Mouse (Mus musculus) MEL (cell line): ENCODE data around the gene Dapk2. TPM values are rescaled to one million over a fixed set of nuclear protein-coding genes. Genes with fewer than 3 reads are reported as not detected.

Experiments
- DNase-seq: peaks from one replicate; pipeline ENCODE4 v3.0.0; 2011; ENCODE audit warnings: low read depth, low spot score
- H3K27ac ChIP-seq: 2 replicates; pipeline ENCODE4 v1.5.1; 2012; ENCODE audit warnings: low read depth, mild to moderate bottlenecking, control low read depth, low read length, moderate library complexity; ENCODE audit not compliant: control insufficient read depth
- H3K27me3 ChIP-seq, 2 experiments: fragments of 150-350 bp in 1 of 2; sonication (generic) in 1 of 2; 2 replicates each; pipeline ENCODE4 v1.6.1; 2012; ENCODE audit warnings: low read length in 2 of 2, mild to moderate bottlenecking in 2 of 2, improper control_type of control experiment in 1 of 2, moderate library complexity in 1 of 2; ENCODE audit not compliant: insufficient read depth in 2 of 2, control insufficient read depth in 1 of 2
- H3K36me3 ChIP-seq, 2 experiments: 2 replicates each; pipeline ENCODE4 v1.6.1; 2012 to 2014; ENCODE audit warnings: low read length in 2 of 2, improper control_type of control experiment in 1 of 2, inconsistent platforms in 1 of 2, mild to moderate bottlenecking in 1 of 2; ENCODE audit not compliant: insufficient read depth in 2 of 2, control insufficient read depth in 1 of 2
- H3K4me1 ChIP-seq, 2 experiments: fragments of 150-350 bp in 1 of 2; sonication (generic) in 1 of 2; 2 replicates each; pipeline ENCODE4 v1.6.1; 2012; ENCODE audit warnings: low read length in 2 of 2, improper control_type of control experiment in 1 of 2, mild to moderate bottlenecking in 1 of 2; ENCODE audit not compliant: insufficient read depth in 2 of 2, control insufficient read depth in 1 of 2
- H3K4me3 ChIP-seq, 2 experiments: fragments of 150-350 bp in 1 of 2; sonication (generic) in 1 of 2; 2 replicates each; pipeline ENCODE4 v1.5.1; 2012; ENCODE audit warnings: low read depth in 2 of 2, low read length in 2 of 2, mild to moderate bottlenecking in 2 of 2, moderate library complexity in 2 of 2, control low read depth in 1 of 2, improper control_type of control experiment in 1 of 2; ENCODE audit not compliant: control insufficient read depth in 1 of 2, insufficient read depth in 1 of 2
- H3K79me2 ChIP-seq: 2 replicates; pipeline ENCODE4 v1.6.1; 2012; ENCODE audit warnings: mild to moderate bottlenecking, low read length, moderate library complexity; ENCODE audit not compliant: control insufficient read depth, poor library complexity, insufficient read depth
- H3K9ac ChIP-seq: 2 replicates; pipeline ENCODE4 v1.6.1; 2012; ENCODE audit warnings: low read depth, mild to moderate bottlenecking, control low read depth, low read length, moderate library complexity; ENCODE audit not compliant: control insufficient read depth, poor library complexity, severe bottlenecking
- H3K9me3 ChIP-seq: fragments of 150-350 bp; sonication (generic); replicated peaks from 2 replicates; pipeline ENCODE4 v1.6.1; 2012; ENCODE audit warnings: mild to moderate bottlenecking, low read length, improper control_type of control experiment, moderate library complexity; ENCODE audit not compliant: insufficient read depth
- BHLHE40 ChIP-seq: IDR thresholded peaks from 2 replicates; pipeline ENCODE4 v1.6.1; 2012; ENCODE audit warnings: low read depth, mild to moderate bottlenecking, inconsistent platforms, low read length, improper control_type of control experiment, borderline replicate concordance
- CHD1 ChIP-seq: IDR thresholded peaks from 2 replicates; pipeline ENCODE4 v1.6.1; 2012; ENCODE audit warnings: low read depth, mild to moderate bottlenecking, inconsistent platforms, low read length, improper control_type of control experiment
- CTCF ChIP-seq, 3 experiments: IDR thresholded peaks in 2 of 3; conservative IDR thresholded peaks in 1 of 3; 2 replicates each; pipeline ENCODE4 v1.5.1; 2011 to 2012; ENCODE audit warnings: low read length in 3 of 3, low read depth in 2 of 3, mild to moderate bottlenecking in 2 of 3, improper control_type of control experiment in 1 of 3, inconsistent platforms in 1 of 3, mixed read lengths in 1 of 3, moderate library complexity in 1 of 3; ENCODE audit not compliant: control insufficient read depth in 1 of 3, insufficient read depth in 1 of 3, poor library complexity in 1 of 3, severe bottlenecking in 1 of 3
- ELF1 ChIP-seq: IDR thresholded peaks from 2 replicates; pipeline ENCODE4 v1.6.1; 2014; ENCODE audit warnings: low read depth, mild to moderate bottlenecking, inconsistent platforms, low read length, improper control_type of control experiment, moderate library complexity
- ETS1 ChIP-seq: IDR thresholded peaks from 2 replicates; pipeline ENCODE4 v1.6.1; 2012; ENCODE audit warnings: low read depth, mild to moderate bottlenecking, inconsistent platforms, low read length, improper control_type of control experiment, moderate library complexity
- GABPA ChIP-seq: IDR thresholded peaks from 2 replicates; pipeline ENCODE4 v1.6.1; 2012; ENCODE audit warnings: low read depth, mild to moderate bottlenecking, inconsistent platforms, low read length, improper control_type of control experiment, moderate library complexity
- GATA1 ChIP-seq: IDR thresholded peaks from 2 replicates; pipeline ENCODE4 v1.6.1; 2011; ENCODE audit warnings: low read depth, low read length, improper control_type of control experiment
- HCFC1 ChIP-seq: IDR thresholded peaks from 2 replicates; pipeline ENCODE4 v1.6.1; 2012; ENCODE audit warnings: low read depth, mild to moderate bottlenecking, inconsistent platforms, low read length, improper control_type of control experiment, moderate library complexity
- MAFK ChIP-seq: IDR thresholded peaks from 2 replicates; pipeline ENCODE4 v1.6.1; 2011; ENCODE audit warnings: low read depth, mild to moderate bottlenecking, low read length, improper control_type of control experiment, borderline replicate concordance
- MXI1 ChIP-seq: IDR thresholded peaks from 2 replicates; pipeline ENCODE4 v1.6.1; 2011; ENCODE audit warnings: mild to moderate bottlenecking, low read depth, low read length, improper control_type of control experiment
- MYB ChIP-seq: IDR thresholded peaks from 2 replicates; pipeline ENCODE4 v1.6.1; 2011; ENCODE audit warnings: mild to moderate bottlenecking, low read depth, low read length, improper control_type of control experiment
- NELFE ChIP-seq: IDR thresholded peaks from 2 replicates; pipeline ENCODE4 v1.6.1; 2011; ENCODE audit warnings: low read depth, low read length, improper control_type of control experiment
- NRF1 ChIP-seq: IDR thresholded peaks from 2 replicates; pipeline ENCODE4 v1.6.1; 2014; ENCODE audit warnings: low read depth, mild to moderate bottlenecking, inconsistent platforms, low read length, improper control_type of control experiment, moderate library complexity; ENCODE audit not compliant: poor library complexity, insufficient read depth, severe bottlenecking
- POLR2A ChIP-seq, 2 experiments: IDR thresholded peaks; 2 replicates each; pipeline ENCODE4 v1.6.1; 2011 to 2012; ENCODE audit warnings: low read length in 2 of 2, mild to moderate bottlenecking in 2 of 2, control low read depth in 1 of 2, improper control_type of control experiment in 1 of 2, low read depth in 1 of 2, moderate library complexity in 1 of 2; ENCODE audit not compliant: control insufficient read depth in 1 of 2, insufficient read depth in 1 of 2, poor library complexity in 1 of 2
- POLR2AphosphoS2 ChIP-seq: IDR thresholded peaks from 2 replicates; pipeline ENCODE4 v1.6.1; 2011; ENCODE audit warnings: low read length, improper control_type of control experiment
- SIN3A ChIP-seq: IDR thresholded peaks from 2 replicates; pipeline ENCODE4 v1.6.1; 2012; ENCODE audit warnings: low read length, improper control_type of control experiment, inconsistent platforms
- SMC3 ChIP-seq: IDR thresholded peaks from 2 replicates; pipeline ENCODE4 v1.6.1; 2011; ENCODE audit warnings: low read depth, low read length, improper control_type of control experiment
- TCF12 ChIP-seq: IDR thresholded peaks from 2 replicates; pipeline ENCODE4 v1.6.1; 2014; ENCODE audit warnings: low read depth, mild to moderate bottlenecking, inconsistent platforms, low read length, improper control_type of control experiment, moderate library complexity
- USF1 ChIP-seq: IDR thresholded peaks from 2 replicates; pipeline ENCODE4 v1.6.1; 2014; ENCODE audit warnings: low read depth, mild to moderate bottlenecking, inconsistent platforms, low read length, improper control_type of control experiment, moderate library complexity
- ZKSCAN1 ChIP-seq: IDR thresholded peaks from 2 replicates; pipeline ENCODE4 v1.6.1; 2012; ENCODE audit warnings: low read depth, mild to moderate bottlenecking, inconsistent platforms, low read length, improper control_type of control experiment, moderate library complexity
- ZMIZ1 ChIP-seq: IDR thresholded peaks from 2 replicates; pipeline ENCODE4 v1.6.1; 2012; ENCODE audit warnings: low read depth, mild to moderate bottlenecking, inconsistent platforms, low read length, improper control_type of control experiment, moderate library complexity
- ZNF384 ChIP-seq: IDR thresholded peaks from 2 replicates; pipeline ENCODE4 v1.6.1; 2012; ENCODE audit warnings: low read depth, mild to moderate bottlenecking, inconsistent platforms, low read length, improper control_type of control experiment
- polyA plus RNA-seq, 2 experiments: library from polyadenylated mRNA; stranded (reverse) in 1 of 2; unstranded in 1 of 2; fragments of >175 nt in 1 of 2; fragments of >200 nt in 1 of 2; gene quantifications; 2 replicates each; pipeline versions ENCODE4 v1.2.1 to v1.2.4; 2012; ENCODE audit warnings: low replicate concordance in 2 of 2, low read depth in 1 of 2; ENCODE audit not compliant: insufficient read length in 2 of 2, insufficient read depth in 1 of 2, missing spikeins in 1 of 2
- total RNA-seq: library from RNA; depleted of rRNA; stranded (reverse); fragments of 300-350 nt; gene quantifications from 2 replicates; pipeline ENCODE4 v1.2.3, GENCODE M21; 2012

Gene Dapk2
- total and polyA plus RNA-seq, 3 experiments: 5.8 to 8.3 TPM; not detected in 1

DNA sequence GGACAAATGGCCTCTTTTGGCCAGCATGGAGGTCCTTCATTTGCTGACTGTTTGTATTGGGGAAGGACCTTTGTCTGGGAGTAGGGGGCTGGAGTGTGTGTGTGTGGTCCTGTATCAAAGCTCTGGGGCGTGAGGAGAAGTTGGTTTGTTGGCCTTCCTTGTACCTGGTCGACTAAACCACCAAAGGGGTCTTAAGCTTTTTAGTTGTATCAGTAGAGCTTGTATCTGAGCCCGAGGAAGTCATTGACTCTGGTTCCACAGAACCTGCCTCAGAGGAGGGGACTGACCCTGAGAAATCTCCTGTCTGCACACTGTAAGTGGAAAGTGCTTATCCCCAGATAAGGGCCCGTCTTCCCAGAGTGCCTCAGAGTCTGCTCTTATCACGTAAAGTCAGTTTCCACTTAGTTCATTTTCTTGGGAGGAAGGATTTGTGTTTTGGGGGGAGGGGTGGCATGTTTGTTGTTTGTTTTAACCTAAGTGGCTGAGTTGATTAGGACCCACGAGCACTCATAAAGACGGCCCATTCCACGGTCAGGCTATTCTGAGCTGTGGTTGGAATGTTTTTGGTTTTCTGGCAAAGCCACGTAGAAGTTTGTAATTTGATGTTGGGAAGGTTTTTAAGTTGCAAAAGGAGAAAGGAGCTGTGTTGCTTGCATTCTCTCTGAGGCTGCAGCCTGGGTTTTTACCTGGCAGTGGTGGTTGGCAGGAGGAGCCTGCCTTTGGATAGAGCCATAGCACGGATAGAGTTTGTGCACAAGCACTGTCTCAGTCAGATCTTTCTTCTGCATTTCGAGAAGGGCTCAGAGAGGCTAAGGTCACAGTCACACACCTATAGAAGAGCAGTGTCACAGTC, 24.0 kb downstream of the Dapk2 start (continued):
- TF ChIP-seq HCFC1: no peak; the same call in 1 of the 2 replicates
- TF ChIP-seq CTCF (IDR thresholded peaks at IDR 0.05 in 2 of 3, conservative IDR thresholded peaks at IDR 0.05 in 1 of 3; ENCODE audit: control insufficient read depth in 1 of 3, insufficient read depth in 1 of 3, low read depth in 2 of 3, low read length in 3 of 3, poor library complexity in 1 of 3, severe bottlenecking in 1 of 3): no peak
- no peak for TF ChIP-seq USF1
- TF ChIP-seq ETS1: peak; percentile 94
- peak in 1 of 2 experiments; percentile 23; a peak in 1 of 4 replicates for TF ChIP-seq POLR2A (IDR thresholded peaks at IDR 0.05; ENCODE audit: control insufficient read depth in 1 of 2, insufficient read depth in 1 of 2, low read depth in 1 of 2, low read length in 2 of 2, poor library complexity in 1 of 2)
- TF ChIP-seq NELFE: no peak; the same call in 1 of the 2 replicates
- TF ChIP-seq MYB: peak; percentile 71
- peak; percentile 99 for TF ChIP-seq TCF12
- TF ChIP-seq CHD1: peak; percentile 95; the same call in 1 of the 2 replicates
- TF ChIP-seq ZMIZ1: no peak
- 0 out of 2 replicates have a peak, but pooled peaks have one; percentile 32 for TF ChIP-seq MXI1
- 0 out of 2 replicates have a peak, but pooled peaks have one; percentile 10 for TF ChIP-seq ELF1
- no peak; the same call in 1 of the 2 replicates for TF ChIP-seq SMC3
- peak; percentile 74; the same call in 1 of the 2 replicates for TF ChIP-seq BHLHE40
- TF ChIP-seq ZKSCAN1: 0 out of 2 replicates have a peak, but pooled peaks have one; percentile 16
- TF ChIP-seq SIN3A: peak; percentile 87
- no peak for TF ChIP-seq ZNF384

DNA sequence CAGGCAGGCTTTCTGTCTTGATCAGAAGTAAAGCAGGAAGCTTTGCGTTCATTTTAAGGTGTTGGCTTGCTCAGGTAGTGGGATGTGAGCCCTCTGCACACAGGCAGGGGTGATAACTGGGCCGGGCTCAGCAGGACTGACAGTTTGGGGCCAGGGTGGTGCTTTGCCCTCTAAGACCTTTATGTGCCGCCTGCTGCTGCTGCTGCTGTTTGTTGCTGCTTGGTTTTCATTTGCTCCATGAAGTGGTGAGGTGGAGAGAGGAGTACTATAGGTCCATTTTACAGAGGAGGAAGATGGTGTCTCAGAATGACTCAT, 24.6 kb downstream of the Dapk2 start:
- H3K9ac ChIP-seq: peak overlapping the region; percentile 25
- peak overlapping the region; percentile 18 to 32; a peak in 3 of 4 replicates for H3K4me3 ChIP-seq
- peak overlapping the region; percentile 96 for H3K27ac ChIP-seq
- peaks cover 0 to 39% of the 10 kb centered on the region in 2 experiments; a peak in 2 of 4 replicates for H3K36me3 ChIP-seq
- no peaks in the 10 kb centered on the region for H3K27me3 ChIP-seq
- no peak for DNase-seq
- TF ChIP-seq ZMIZ1 (0 out of 2 replicates have a peak, but pooled peaks have one; percentile 15), NELFE (0 out of 2 replicates have a peak, but pooled peaks have one; percentile 35), POLR2AphosphoS2 (no peak), MAFK (no peak), CHD1 (peak; percentile 93; the same call in 1 of the 2 replicates), GATA1 (no peak), GABPA (no peak), HCFC1 (no peak), MXI1 (0 out of 2 replicates have a peak, but pooled peaks have one; percentile 49), NRF1 (no peak)
- H3K9me3 ChIP-seq: no peaks in the 10 kb centered on the region
- peaks cover 34 to 59% of the 10 kb centered on the region in 2 experiments for H3K4me1 ChIP-seq
- no peaks in the 10 kb centered on the region for H3K79me2 ChIP-seq
